Mouse (Mus musculus) neutrophil, adult 83 days (primary cell): ENCODE results near the gene Defa26. TPM values are rescaled to one million over a fixed set of nuclear protein-coding genes. Genes with fewer than 3 reads are reported as not detected.

Experiments
- total RNA-seq, 2 experiments: library from RNA; stranded (reverse); gene quantifications; one replicate each; pipeline ENCODE4 v1.2.4; 2023

Defa26 gene
- total RNA-seq, result not detected

DNA sequence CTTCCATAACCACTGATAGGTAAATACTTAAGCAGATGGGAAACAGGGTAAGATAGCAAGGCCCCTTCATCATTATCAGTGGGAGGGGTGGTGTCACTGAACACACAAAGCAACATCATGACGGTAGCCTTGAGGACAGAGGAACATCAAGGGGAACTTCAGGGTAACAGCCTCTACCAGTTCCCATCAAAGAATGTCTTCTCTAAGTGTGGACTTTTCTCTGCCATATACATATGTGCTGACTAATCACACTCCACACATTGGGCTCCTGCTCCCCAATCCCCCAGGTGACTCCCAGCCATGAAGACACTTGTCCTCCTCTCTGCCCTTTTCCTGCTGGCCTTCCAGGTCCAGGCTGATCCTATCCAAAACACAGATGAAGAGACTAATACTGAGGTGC is at the start of gene Defa26:
Defa26 (plus strand) TSS at position 301 of the 400 bp plus-strand sequence.

DNA sequence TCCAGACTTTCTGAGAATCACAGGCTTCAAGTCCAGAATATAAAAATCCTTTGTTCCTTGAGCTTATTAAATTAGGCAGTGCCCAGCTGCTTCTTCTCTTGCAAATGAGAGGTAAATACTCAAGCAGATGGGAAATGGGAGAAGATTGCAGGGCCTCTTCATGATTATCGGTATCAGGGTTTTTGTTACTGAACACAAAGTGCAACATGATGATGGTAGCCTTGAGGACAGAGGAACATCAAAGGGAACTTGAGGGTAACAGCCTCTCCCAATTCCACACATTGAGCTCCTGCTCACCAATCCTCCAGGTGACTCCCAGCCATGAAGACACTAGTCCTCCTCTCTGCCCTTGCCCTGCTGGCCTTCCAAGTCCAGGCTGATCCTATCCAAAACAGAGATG is 35.3 kb upstream of the Defa26 start, which contains the start of gene Defa28:
Defa28 (plus strand) TSS at position 301 of the 400 bp plus-strand sequence.

DNA sequence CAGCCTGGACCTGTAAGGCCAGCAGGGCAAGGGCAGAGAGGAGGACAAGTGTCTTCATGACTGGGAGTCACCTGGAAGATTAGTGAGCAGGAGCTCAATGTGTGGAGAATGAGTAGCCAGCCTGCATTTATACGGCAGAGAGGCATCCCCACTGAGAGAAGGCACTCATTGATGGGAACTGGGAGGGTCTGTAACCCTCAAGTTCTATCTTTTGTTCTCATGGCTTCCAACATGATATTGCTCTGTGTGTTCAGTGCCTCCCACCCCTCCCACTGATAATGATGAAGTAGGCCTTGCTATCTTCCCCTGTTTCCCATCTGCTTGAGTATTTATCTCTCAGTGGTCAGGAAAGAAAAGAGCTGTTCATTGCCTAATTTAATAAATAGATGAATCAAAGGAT is 23.6 kb upstream of the Defa26 start, which contains the start of gene Gm7861:
Gm7861 (minus strand) TSS at position 101 of the 400 bp plus-strand sequence.

DNA sequence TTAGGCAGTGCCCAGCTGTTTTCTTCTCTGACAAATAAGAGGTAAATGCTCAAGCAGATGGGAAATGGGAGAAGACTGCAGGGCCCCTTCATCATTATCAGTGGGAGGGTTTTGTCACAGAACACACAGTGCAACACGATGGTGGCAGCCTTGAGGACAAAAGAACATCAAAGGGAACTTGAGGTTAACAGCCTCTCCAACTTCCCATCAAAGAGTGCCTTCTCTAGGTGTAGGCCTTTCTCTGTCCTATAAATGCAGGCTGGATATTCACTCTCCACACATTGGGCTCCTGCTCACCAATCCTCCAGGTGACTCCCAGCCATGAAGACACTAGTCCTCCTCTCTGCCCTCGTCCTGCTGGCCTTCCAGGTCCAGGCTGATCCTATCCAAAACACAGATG is 37.5 kb downstream of the Defa26 start, which contains the start of gene Defa17:
Defa17 (plus strand) TSS at position 301 of the 400 bp plus-strand sequence.

DNA sequence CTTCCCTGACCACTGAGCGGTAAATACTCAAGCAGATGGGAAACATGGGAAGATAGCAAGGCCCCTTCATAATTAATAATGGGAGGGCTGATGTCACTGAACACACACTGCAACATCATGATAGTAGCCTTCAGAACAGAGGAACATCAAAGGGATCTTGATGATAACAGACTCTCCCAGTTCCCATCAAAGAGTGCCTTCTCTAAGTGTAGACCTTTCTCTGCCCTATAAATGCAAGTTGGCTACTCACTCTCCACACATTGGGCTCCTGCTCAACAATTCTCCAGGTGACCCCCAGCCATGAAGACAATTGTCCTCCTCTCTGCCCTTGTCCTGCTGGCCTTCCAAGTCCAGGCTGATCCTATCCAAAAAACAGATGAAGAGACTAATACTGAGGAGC is 47.5 kb downstream of the Defa26 start, which contains the start of gene Defa34:
Defa34 (plus strand) TSS at position 301 of the 400 bp plus-strand sequence.

Other genes starting within 250 kb of the Defa26 start
- not detected for gene Defa2, start 239.7 kb upstream of the Defa26 start, total RNA-seq
- not detected for gene Defa33, start 226.4 kb upstream of the Defa26 start, total RNA-seq
- gene Defa36, start 190.8 kb upstream of the Defa26 start, total RNA-seq, result not detected
- gene Gm7849, start 161.6 kb upstream of the Defa26 start, total RNA-seq, result not detected
- gene Defa20, start 108.9 kb upstream of the Defa26 start, total RNA-seq, result not detected
- not detected for gene Defa32, start 89.2 kb upstream of the Defa26 start, total RNA-seq
- gene Defa37, start 52.8 kb upstream of the Defa26 start, total RNA-seq, result not detected
- not detected for gene Defa28, start 35.2 kb upstream of the Defa26 start, total RNA-seq
- gene Gm7861, start 23.7 kb upstream of the Defa26 start, total RNA-seq, result not detected
- not detected for gene Defa17, start 37.6 kb downstream of the Defa26 start, total RNA-seq
- not detected for gene Defa34, start 47.6 kb downstream of the Defa26 start, total RNA-seq
- gene AY761184, start 85.5 kb downstream of the Defa26 start, total RNA-seq, result not detected
- gene Defa24, start 116.3 kb downstream of the Defa26 start, total RNA-seq, result not detected
- gene Defb50, start 205.4 kb downstream of the Defa26 start, total RNA-seq, result not detected
- gene Defb2, start 221.7 kb downstream of the Defa26 start, total RNA-seq, result not detected
- gene Defb10, start 240.7 kb downstream of the Defa26 start, total RNA-seq, result not detected